Mouse (Mus musculus) intestine, postnatal 0 days (tissue): ENCODE results near the gene Sobp. TPM values are rescaled to one million over a fixed set of nuclear protein-coding genes. Genes with fewer than 3 reads are reported as not detected.

Source experiments
- ATAC-seq: fragments of 200-750 bp; cut with Nextera tagmentation; 2 replicates; pipeline ENCODE4 v1.8.0; 2017; ENCODE audit warnings: mild to moderate bottlenecking, moderate TSS enrichment, moderate library complexity
- H3K27ac ChIP-seq: fragments of 300-500 bp; sonication (generic); 2 replicates; pipeline ENCODE4 v1.5.1; 2014; ENCODE audit warnings: mild to moderate bottlenecking, low read depth, low read length, moderate library complexity
- H3K27me3 ChIP-seq: fragments of 300-500 bp; sonication (generic); replicated peaks from 2 replicates; pipeline ENCODE4 v1.6.1; 2014; ENCODE audit warnings: low read length, mixed read lengths; ENCODE audit not compliant: control insufficient read depth, insufficient read depth
- H3K36me3 ChIP-seq: fragments of 300-500 bp; sonication (generic); 2 replicates; pipeline ENCODE4 v1.6.1; 2014; ENCODE audit warnings: mild to moderate bottlenecking, moderate library complexity; ENCODE audit not compliant: control insufficient read depth, insufficient read depth
- H3K4me1 ChIP-seq: fragments of 300-500 bp; sonication (generic); replicated peaks from 2 replicates; pipeline ENCODE4 v1.6.1; 2014; ENCODE audit warnings: antibody characterized with exemption, low read length, mixed read lengths; ENCODE audit not compliant: control insufficient read depth, insufficient read depth
- H3K4me2 ChIP-seq: fragments of 300-500 bp; sonication (generic); replicated peaks from 2 replicates; pipeline ENCODE4 v1.6.1; 2014; ENCODE audit warnings: low read depth, mild to moderate bottlenecking, moderate library complexity
- H3K4me3 ChIP-seq: fragments of 300-500 bp; sonication (generic); 2 replicates; pipeline ENCODE4 v1.5.1; 2014; ENCODE audit warnings: low read depth, low read length
- H3K9ac ChIP-seq: fragments of 300-500 bp; sonication (generic); 2 replicates; pipeline ENCODE4 v1.6.1; 2014; ENCODE audit warnings: mild to moderate bottlenecking, low read depth, low read length
- H3K9me3 ChIP-seq: fragments of 300-500 bp; sonication (generic); 2 replicates; pipeline ENCODE4 v1.6.1; 2016; ENCODE audit warnings: mixed run types; ENCODE audit not compliant: control insufficient read depth
- CTCF ChIP-seq: sonication (generic); IDR thresholded peaks from 2 replicates; pipeline ENCODE4 v1.5.1; 2016; ENCODE audit warnings: low read depth, mild to moderate bottlenecking, control low read depth, antibody characterized with exemption, moderate library complexity
- WGBS: fragments of 180-500 bp; shearing (Covaris S2); extraction: QIAGEN DNeasy Blood & Tissue Kit; methylation state at CpG from one replicate; pipeline ENCODE4 v1.1.7; 2014; 5-methylcytosine and 5-hydroxymethylcytosine counted together
- polyA plus RNA-seq: library from polyadenylated mRNA; unstranded; fragments of >200 nt; fragmentation: Nextera tagmentation; extraction: Ambion mirVana; gene quantifications from 2 replicates; pipeline ENCODE4 v1.2.1, GENCODE M21; 2015

Gene Sobp
- polyA plus RNA-seq, 1 experiment from 2014 or later: 0.99 TPM

DNA sequence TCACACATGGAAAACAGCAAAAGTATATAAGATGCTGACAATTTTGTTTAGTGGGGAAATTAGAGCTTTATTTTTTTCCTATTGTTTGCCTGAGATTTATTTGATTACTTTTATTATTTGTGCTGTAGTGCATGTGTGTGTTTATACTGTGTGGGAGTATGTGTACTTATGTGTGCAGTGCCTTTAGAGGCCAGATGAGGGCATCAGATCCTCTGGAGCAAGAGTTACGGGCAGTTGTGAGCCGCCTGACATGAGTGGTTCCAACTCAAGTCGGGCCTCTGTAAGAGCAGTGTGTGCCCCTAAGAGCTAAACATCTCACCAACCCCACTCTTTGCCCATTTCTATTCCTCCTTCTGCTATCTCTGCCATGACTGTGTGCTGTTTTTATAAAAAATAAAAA is 7.5 kb downstream of the Sobp start:
- Histone ChIP-seq H3K4me3 (no peak overlapping the region), H3K4me2 (no peak overlapping the region), H3K9ac (no peak overlapping the region), H3K27ac (no peak overlapping the region), H3K36me3 (no peaks in the 10 kb centered on the region), H3K4me1 (no peaks in the 10 kb centered on the region), H3K9me3 (no peaks in the 10 kb centered on the region), H3K27me3 (peaks cover 25% of the 10 kb centered on the region)
- no peak for TF ChIP-seq CTCF
- WGBS: 98% methylated on average over 3 of the region's 3 CpGs
- no peak for ATAC-seq

DNA sequence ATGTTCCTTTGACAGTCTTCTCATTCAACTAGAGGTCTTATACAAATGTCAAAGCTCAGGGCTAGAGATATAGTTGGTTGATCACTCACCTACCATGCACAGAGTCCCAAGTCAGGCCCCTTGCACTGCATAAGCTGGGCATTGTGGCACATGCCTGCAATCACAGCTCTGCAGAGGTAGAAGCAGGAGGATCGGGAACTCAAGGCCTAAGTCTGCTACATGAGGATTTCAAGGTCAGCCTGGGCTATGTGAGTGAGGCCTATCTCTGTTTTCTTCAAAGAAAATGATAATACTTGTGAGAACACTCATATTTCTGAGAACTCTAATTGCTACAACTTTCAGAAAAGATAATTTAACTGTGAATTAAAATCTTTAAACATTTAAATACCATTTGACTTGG is 8.2 kb downstream of the Sobp start:
- H3K4me2 ChIP-seq: no peak overlapping the region
- no peak for TF ChIP-seq CTCF
- H3K36me3 ChIP-seq: no peaks in the 10 kb centered on the region
- H3K27ac ChIP-seq: no peak overlapping the region
- no peaks in the 10 kb centered on the region for H3K4me1 ChIP-seq
- no peaks in the 10 kb centered on the region for H3K9me3 ChIP-seq
- peaks cover 20% of the 10 kb centered on the region for H3K27me3 ChIP-seq
- no peak for ATAC-seq
- WGBS: 89% methylated on average over 1 of the region's 1 CpGs
- no peak overlapping the region for H3K9ac ChIP-seq
- no peak overlapping the region for H3K4me3 ChIP-seq

DNA sequence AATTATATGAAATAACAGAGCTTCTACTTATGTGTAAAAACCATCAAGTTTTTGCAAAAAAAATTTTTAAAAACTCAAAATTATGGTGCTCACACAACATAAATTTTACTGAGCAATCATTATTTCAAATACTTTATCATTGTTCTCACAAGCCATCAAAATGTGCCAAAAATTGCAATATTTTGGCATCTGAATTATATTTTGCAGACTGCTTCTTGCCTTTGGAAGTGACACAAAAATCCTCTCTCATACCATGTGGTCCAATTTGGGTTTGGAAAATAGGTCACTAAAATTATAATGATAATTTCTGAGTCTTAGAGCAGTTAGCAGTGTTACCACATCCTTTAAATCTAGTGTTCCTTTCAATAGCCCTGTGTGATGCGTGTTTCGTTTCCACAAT is 9.9 kb downstream of the Sobp start:
- no peak for ATAC-seq
- 90% methylated on average over 2 of the region's 2 CpGs for WGBS

DNA sequence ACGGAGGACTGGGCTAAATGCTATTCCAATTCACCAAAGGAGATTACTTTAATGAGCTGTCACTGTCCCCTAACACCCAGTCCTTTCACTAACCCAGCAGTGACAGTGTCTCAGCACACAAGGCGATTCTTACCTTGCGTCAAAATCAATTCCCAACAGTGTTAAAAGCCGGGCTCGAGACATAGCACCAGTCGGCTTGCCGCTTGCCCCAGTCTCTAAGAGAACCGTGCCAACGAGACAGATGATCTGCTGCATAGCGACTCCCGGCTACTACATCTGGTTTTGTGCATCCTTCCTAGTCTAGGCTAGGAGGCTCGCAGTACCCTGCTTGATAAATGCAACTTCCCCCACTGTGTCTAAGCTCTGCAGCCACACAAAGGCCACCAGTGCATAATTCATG is 12.0 kb downstream of the Sobp start:
- no peak overlapping the region for H3K4me3 ChIP-seq
- no peak for TF ChIP-seq CTCF
- 93% methylated on average over 12 of the region's 12 CpGs for WGBS
- H3K27ac ChIP-seq: no peak overlapping the region
- H3K9ac ChIP-seq: no peak overlapping the region
- no peaks in the 10 kb centered on the region for H3K4me1 ChIP-seq
- H3K4me2 ChIP-seq: no peak overlapping the region
- H3K36me3 ChIP-seq: no peaks in the 10 kb centered on the region
- H3K9me3 ChIP-seq: no peaks in the 10 kb centered on the region
- H3K27me3 ChIP-seq: no peaks in the 10 kb centered on the region
- no peak for ATAC-seq

More for the DNA sequence above, 9.9 kb downstream of the Sobp start:
- Histone ChIP-seq H3K4me2 (no peak overlapping the region), H3K9me3 (no peaks in the 10 kb centered on the region), H3K4me1 (no peaks in the 10 kb centered on the region), H3K4me3 (no peak overlapping the region), H3K27me3 (peaks cover 6% of the 10 kb centered on the region; the same call in 1 of the 2 replicates), H3K9ac (no peak overlapping the region), H3K27ac (no peak overlapping the region), H3K36me3 (no peaks in the 10 kb centered on the region)
- TF ChIP-seq CTCF: no peak

DNA sequence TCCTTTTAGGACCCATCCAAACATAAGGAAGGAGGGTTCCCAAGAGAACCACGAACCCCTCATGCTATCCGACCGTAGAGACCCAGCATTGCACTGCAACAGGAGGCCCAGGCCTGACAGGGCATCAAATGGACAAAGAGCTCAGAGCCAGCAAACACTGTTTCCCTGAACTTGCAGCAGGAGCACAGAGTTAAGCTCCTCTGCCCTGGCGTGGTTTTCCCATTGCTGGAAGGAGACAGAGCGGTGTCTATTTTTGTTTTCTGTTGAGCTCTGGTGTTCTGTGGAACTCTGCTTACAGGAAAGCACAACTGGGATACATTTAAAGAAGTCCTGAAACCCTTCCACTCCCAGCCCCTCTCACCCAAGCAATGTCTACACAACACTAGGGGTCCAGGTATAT is 15.0 kb downstream of the Sobp start:
- H3K4me3 ChIP-seq: no peak overlapping the region
- no peak for ATAC-seq

DNA sequence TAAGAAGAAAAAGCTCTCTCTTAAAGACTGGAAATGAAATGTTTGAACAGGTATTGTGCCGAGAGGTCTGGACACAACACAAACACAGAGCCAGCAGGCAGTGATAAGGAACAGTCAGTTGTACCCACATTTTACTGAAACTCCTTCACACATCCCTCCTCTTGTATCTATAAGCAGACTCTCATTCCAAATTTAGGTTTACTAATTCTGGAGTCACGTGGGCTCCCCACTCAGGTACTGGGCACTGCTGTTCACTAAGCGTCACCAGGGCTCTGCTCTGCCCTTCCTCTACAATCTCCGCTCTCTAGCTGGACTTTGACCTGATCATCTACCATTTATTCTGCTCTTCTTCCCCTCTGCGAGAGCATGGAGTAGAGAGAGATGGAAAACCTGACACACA is 15.4 kb downstream of the Sobp start:
- no peak overlapping the region for H3K4me2 ChIP-seq
- H3K27ac ChIP-seq: no peak overlapping the region
- no peak for ATAC-seq
- WGBS: 53% methylated on average over 5 of the region's 5 CpGs
- H3K4me1 ChIP-seq: no peaks in the 10 kb centered on the region
- no peak overlapping the region for H3K4me3 ChIP-seq
- H3K36me3 ChIP-seq: no peaks in the 10 kb centered on the region
- TF ChIP-seq CTCF: no peak
- no peaks in the 10 kb centered on the region for H3K9me3 ChIP-seq
- H3K9ac ChIP-seq: no peak overlapping the region
- H3K27me3 ChIP-seq: no peaks in the 10 kb centered on the region

More for the DNA sequence above, 15.0 kb downstream of the Sobp start:
- WGBS: 79% methylated on average over 5 of the region's 5 CpGs
- H3K27ac ChIP-seq: no peak overlapping the region
- no peaks in the 10 kb centered on the region for H3K4me1 ChIP-seq
- H3K9ac ChIP-seq: no peak overlapping the region
- no peak overlapping the region for H3K4me2 ChIP-seq
- no peaks in the 10 kb centered on the region for H3K36me3 ChIP-seq
- no peaks in the 10 kb centered on the region for H3K27me3 ChIP-seq
- H3K9me3 ChIP-seq: no peaks in the 10 kb centered on the region
- no peak for TF ChIP-seq CTCF

DNA sequence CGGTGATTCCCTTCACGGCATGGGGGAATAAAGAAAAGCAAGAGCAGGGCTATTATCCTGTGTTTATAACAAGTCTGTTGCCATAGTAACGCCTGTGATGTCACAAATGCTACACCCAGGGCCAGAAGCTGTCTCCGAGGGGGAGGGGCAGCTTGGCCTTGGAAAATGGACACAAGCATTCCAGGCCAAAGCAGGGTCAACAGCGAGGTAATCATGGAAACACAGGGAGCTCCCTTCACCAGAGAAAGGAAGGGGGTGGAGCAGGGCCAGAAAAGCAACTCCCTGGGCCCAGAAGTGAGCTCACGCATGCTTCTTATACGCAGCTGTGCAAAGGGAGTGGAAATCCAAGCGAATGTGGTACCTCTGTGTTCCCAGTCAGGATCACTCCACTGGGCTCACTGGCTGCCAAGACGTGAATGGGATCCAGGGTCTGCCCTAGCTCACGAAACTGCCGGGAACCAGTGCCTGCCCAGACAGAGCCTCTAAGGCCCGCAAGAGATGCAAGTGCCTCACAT is 19.2 kb downstream of the Sobp start:
- ATAC-seq: no peak
- Histone ChIP-seq H3K27ac (no peak overlapping the region), H3K9me3 (no peaks in the 10 kb centered on the region), H3K4me3 (no peak overlapping the region), H3K36me3 (no peaks in the 10 kb centered on the region), H3K4me2 (peak overlapping the region; percentile 30; the same call in 1 of the 2 replicates), H3K27me3 (no peaks in the 10 kb centered on the region), H3K4me1 (no peaks in the 10 kb centered on the region), H3K9ac (no peak overlapping the region)
- WGBS: 18% methylated on average over 12 of the region's 12 CpGs
- no peak for TF ChIP-seq CTCF
